Mouse (Mus musculus): ENCODE measurements at regions not wholly inside any gene's neighbourhood (a gene's known extent, or its start where the extent isn't known, plus 50 kb on each side); places are given as distances from the start of the nearest gene placed in this dataset.

GRCm38 (mm10) chr3:66661826-66662618, 319.2 kb upstream of the Rsrc1 start:
- no peaks in the 10 kb centered on the region for H3K36me3 ChIP-seq (ENCODE audit: control insufficient read depth)
- no peak for TF ChIP-seq GATA1 (IDR thresholded peaks at IDR 0.05; ENCODE audit: low read length)
- TF ChIP-seq TAL1 (IDR thresholded peaks at IDR 0.05; ENCODE audit: low read length): no peak
- H3K9me3 ChIP-seq (ENCODE audit: control insufficient read depth, low read length): no peaks in the 10 kb centered on the region
- no peak overlapping the region for H3K4me3 ChIP-seq (replicated peaks)
- H3K27me3 ChIP-seq (ENCODE audit: control insufficient read depth): no peaks in the 10 kb centered on the region
- peaks cover 30% of the 10 kb centered on the region for H3K4me1 ChIP-seq (ENCODE audit: control insufficient read depth)

- no peak overlapping the region for H3K4me3 ChIP-seq (replicated peaks)
- no peaks in the 10 kb centered on the region for H3K36me3 ChIP-seq (ENCODE audit: control insufficient read depth)
- H3K27me3 ChIP-seq (ENCODE audit: control insufficient read depth): peaks cover 2% of the 10 kb centered on the region; the same call in 1 of the 2 replicates
- no peak for TF ChIP-seq GATA1 (IDR thresholded peaks at IDR 0.05; ENCODE audit: low read length)
- TF ChIP-seq TAL1 (IDR thresholded peaks at IDR 0.05; ENCODE audit: low read length): no peak
- no peaks in the 10 kb centered on the region for H3K9me3 ChIP-seq (ENCODE audit: control insufficient read depth, low read length)
- H3K4me1 ChIP-seq (ENCODE audit: control insufficient read depth): no peaks in the 10 kb centered on the region
Observed at GRCm38 (mm10) chr3:66683589-66684286, 297.5 kb upstream of the Rsrc1 start.

GRCm38 (mm10) chr3:66684287-66684903, 296.8 kb upstream of the Rsrc1 start:
- peaks cover 2% of the 10 kb centered on the region; the same call in 1 of the 2 replicates for H3K27me3 ChIP-seq (ENCODE audit: control insufficient read depth)
- H3K4me3 ChIP-seq (replicated peaks): no peak overlapping the region
- no peaks in the 10 kb centered on the region for H3K36me3 ChIP-seq (ENCODE audit: control insufficient read depth)
- no peaks in the 10 kb centered on the region for H3K9me3 ChIP-seq (ENCODE audit: control insufficient read depth, low read length)
- H3K4me1 ChIP-seq (ENCODE audit: control insufficient read depth): no peaks in the 10 kb centered on the region
- TF ChIP-seq TAL1 (IDR thresholded peaks at IDR 0.05; ENCODE audit: low read length) (no peak), GATA1 (IDR thresholded peaks at IDR 0.05; ENCODE audit: low read length) (no peak)

- H3K4me1 ChIP-seq (ENCODE audit: control insufficient read depth): no peaks in the 10 kb centered on the region
- TF ChIP-seq TAL1 (IDR thresholded peaks at IDR 0.05; ENCODE audit: low read length) (no peak), GATA1 (IDR thresholded peaks at IDR 0.05; ENCODE audit: low read length) (no peak)
- H3K9me3 ChIP-seq (ENCODE audit: control insufficient read depth, low read length): no peaks in the 10 kb centered on the region
Observed at GRCm38 (mm10) chr3:66685136-66685535, 296.1 kb upstream of the Rsrc1 start.

GRCm38 (mm10) chr3:66687126-66687525, 294.1 kb upstream of the Rsrc1 start:
- Histone ChIP-seq H3K4me3 (replicated peaks) (no peak overlapping the region), H3K9me3 (ENCODE audit: control insufficient read depth, low read length) (no peaks in the 10 kb centered on the region), H3K4me1 (ENCODE audit: control insufficient read depth) (no peaks in the 10 kb centered on the region), H3K27me3 (ENCODE audit: control insufficient read depth) (peaks cover under 1% of the 10 kb centered on the region; the same call in 1 of the 2 replicates), H3K36me3 (ENCODE audit: control insufficient read depth) (no peaks in the 10 kb centered on the region)
- TF ChIP-seq TAL1 (IDR thresholded peaks at IDR 0.05; ENCODE audit: low read length) (no peak), GATA1 (IDR thresholded peaks at IDR 0.05; ENCODE audit: low read length) (no peak)

More at GRCm38 (mm10) chr3:66685136-66685535, 296.1 kb upstream of the Rsrc1 start:
- H3K36me3 ChIP-seq (ENCODE audit: control insufficient read depth): no peaks in the 10 kb centered on the region
- peaks cover 2% of the 10 kb centered on the region; the same call in 1 of the 2 replicates for H3K27me3 ChIP-seq (ENCODE audit: control insufficient read depth)
- no peak overlapping the region for H3K4me3 ChIP-seq (replicated peaks)

- H3K27me3 ChIP-seq (ENCODE audit: control insufficient read depth): no peaks in the 10 kb centered on the region; the same call in 1 of the 2 replicates
- H3K36me3 ChIP-seq (ENCODE audit: control insufficient read depth): no peaks in the 10 kb centered on the region
- no peaks in the 10 kb centered on the region for H3K4me1 ChIP-seq (ENCODE audit: control insufficient read depth)
- H3K4me3 ChIP-seq (replicated peaks): no peak overlapping the region
- TF ChIP-seq TAL1 (IDR thresholded peaks at IDR 0.05; ENCODE audit: low read length) (no peak), GATA1 (IDR thresholded peaks at IDR 0.05; ENCODE audit: low read length) (no peak)
- no peaks in the 10 kb centered on the region for H3K9me3 ChIP-seq (ENCODE audit: control insufficient read depth, low read length)
Observed at GRCm38 (mm10) chr3:66690906-66691522, 290.2 kb upstream of the Rsrc1 start.

- TF ChIP-seq GATA1 (IDR thresholded peaks at IDR 0.05; ENCODE audit: low read length) (no peak), TAL1 (IDR thresholded peaks at IDR 0.05; ENCODE audit: low read length) (no peak)
- Histone ChIP-seq H3K27me3 (ENCODE audit: control insufficient read depth) (no peaks in the 10 kb centered on the region), H3K9me3 (ENCODE audit: control insufficient read depth, low read length) (no peaks in the 10 kb centered on the region)
Observed at GRCm38 (mm10) chr3:66695125-66695524, 286.1 kb upstream of the Rsrc1 start.

GRCm38 (mm10) chr3:66695661-66696253, 285.4 kb upstream of the Rsrc1 start:
- Histone ChIP-seq H3K4me3 (replicated peaks) (no peak overlapping the region), H3K36me3 (ENCODE audit: control insufficient read depth) (no peaks in the 10 kb centered on the region), H3K4me1 (ENCODE audit: control insufficient read depth) (no peaks in the 10 kb centered on the region; the same call in 1 of the 2 replicates), H3K27me3 (ENCODE audit: control insufficient read depth) (no peaks in the 10 kb centered on the region), H3K9me3 (ENCODE audit: control insufficient read depth, low read length) (no peaks in the 10 kb centered on the region)
- TF ChIP-seq GATA1 (IDR thresholded peaks at IDR 0.05; ENCODE audit: low read length): no peak
- no peak for TF ChIP-seq TAL1 (IDR thresholded peaks at IDR 0.05; ENCODE audit: low read length)

More at GRCm38 (mm10) chr3:66695125-66695524, 286.1 kb upstream of the Rsrc1 start:
- H3K36me3 ChIP-seq (ENCODE audit: control insufficient read depth): no peaks in the 10 kb centered on the region
- no peaks in the 10 kb centered on the region; the same call in 1 of the 2 replicates for H3K4me1 ChIP-seq (ENCODE audit: control insufficient read depth)
- no peak overlapping the region for H3K4me3 ChIP-seq (replicated peaks)

All from erythroblast, embryonic 14.5 days (primary cell).